In the genomic region with DNA sequence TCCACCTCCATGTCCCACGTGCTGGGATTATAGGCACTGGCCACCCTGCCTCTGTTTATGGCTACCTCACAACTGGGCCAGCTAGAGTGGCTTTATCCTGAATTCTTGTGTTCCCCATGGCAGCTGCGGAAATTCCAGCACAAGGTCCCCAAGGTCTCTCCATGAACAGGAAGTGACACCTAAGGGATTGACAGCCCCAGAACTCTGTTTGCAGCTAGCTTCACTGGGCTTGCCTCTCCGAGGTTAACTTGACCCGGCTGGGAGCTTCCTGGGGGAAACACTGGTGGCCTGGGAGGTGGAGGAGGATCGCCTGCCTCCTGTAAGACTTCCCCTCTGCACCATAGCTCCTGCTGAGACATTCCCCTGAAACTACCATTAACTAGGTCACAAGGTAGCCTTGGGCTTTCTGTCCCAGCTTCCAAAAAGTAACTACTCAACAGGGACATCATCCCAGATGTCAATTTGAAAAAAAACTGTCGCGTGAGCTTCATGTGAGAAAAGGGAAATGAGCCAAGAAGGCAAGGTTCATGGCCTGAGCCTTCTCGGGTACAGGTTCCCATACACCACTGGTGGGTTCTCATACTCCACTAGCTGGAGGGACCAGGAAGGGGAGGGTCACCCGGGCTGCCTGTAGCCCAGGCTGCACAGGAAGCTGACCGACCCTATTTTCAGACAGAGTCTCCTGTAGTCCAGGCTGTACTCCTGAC, we compare ENCODE assay signal across 8 mouse cellular contexts. TPM values are rescaled to one million over a fixed set of nuclear protein-coding genes. Genes with fewer than 3 reads are reported as not detected.
DNase-seq lines count a peak whose midpoint lies in the region; ATAC-seq and TF ChIP-seq lines count a peak whose summit lies in the region.

No protein-coding gene starts in this region.

- no peaks in the 10 kb centered on the region for H3K27me3 ChIP-seq in neural tube, embryonic 11.5 days (ENCODE audit: control insufficient read depth, insufficient read depth, low read length)
- no peaks in the 10 kb centered on the region for H3K27me3 ChIP-seq in heart, postnatal 0 days (ENCODE audit: control insufficient read depth, insufficient read depth, low read length)
- no peaks in the 10 kb centered on the region for H3K27me3 ChIP-seq in limb, embryonic 10.5 days (ENCODE audit: low read depth, poor library complexity, severe bottlenecking)

- H3K36me3 ChIP-seq in neural tube, embryonic 11.5 days (ENCODE audit: control insufficient read depth, insufficient read depth, low read length), result no peaks in the 10 kb centered on the region
- H3K36me3 ChIP-seq in heart, postnatal 0 days (replicated peaks; ENCODE audit: control insufficient read depth, insufficient read depth, low read length), result no peaks in the 10 kb centered on the region
- no peaks in the 10 kb centered on the region for H3K36me3 ChIP-seq in limb, embryonic 10.5 days

- no peak overlapping the region for H3K27ac ChIP-seq in neural tube, embryonic 11.5 days (ENCODE audit: low read depth, low read length)
- peak overlapping the region; percentile 90 for H3K27ac ChIP-seq in heart, postnatal 0 days (ENCODE audit: low read depth)
- H3K27ac ChIP-seq in limb, embryonic 10.5 days, result peak overlapping the region; percentile 86

- no peak for TF ChIP-seq CTCF in heart, postnatal 0 days (IDR thresholded peaks at IDR 0.05; ENCODE audit: low read depth)

- peaks cover 4% of the 10 kb centered on the region; the same call in 1 of the 2 replicates for H3K4me1 ChIP-seq in neural tube, embryonic 11.5 days (ENCODE audit: control insufficient read depth, insufficient read depth, low read length)
- no peaks in the 10 kb centered on the region for H3K4me1 ChIP-seq in heart, postnatal 0 days (ENCODE audit: control insufficient read depth, insufficient read depth)
- H3K4me1 ChIP-seq in limb, embryonic 10.5 days, result peaks cover 30% of the 10 kb centered on the region

- ATAC-seq in neural tube, embryonic 11.5 days (ENCODE audit: insufficient read depth, low FRiP score, low TSS enrichment), result no peak
- ATAC-seq in heart, postnatal 0 days (ENCODE audit: insufficient read depth, low read depth), result peak; percentile 43
- 0 out of 2 replicates have a peak, but pooled peaks have one; percentile 23 for ATAC-seq in monocyte, adult 5-6 weeks (replicated peaks; ENCODE audit: insufficient number of reproducible peaks, low FRiP score, low TSS enrichment, poor library complexity, severe bottlenecking)

- peak overlapping the region; percentile 43; the same call in 1 of the 2 replicates for H3K4me3 ChIP-seq in neural tube, embryonic 11.5 days (ENCODE audit: low read depth, low read length)
- H3K4me3 ChIP-seq in heart, postnatal 0 days (ENCODE audit: low read depth, low read length), result peak overlapping the region; percentile 66
- peak overlapping the region; percentile 62 for H3K4me3 ChIP-seq in limb, embryonic 10.5 days

- 39% methylated on average over 10 of the region's 10 CpGs for WGBS in neural tube, embryonic 11.5 days
- 25% methylated on average over 10 of the region's 10 CpGs for WGBS in heart, postnatal 0 days
- WGBS in limb, embryonic 10.5 days, result 44% methylated on average over 10 of the region's 10 CpGs

- peak overlapping the region; percentile 72 for H3K4me2 ChIP-seq in neural tube, embryonic 11.5 days (ENCODE audit: low read depth)
- H3K4me2 ChIP-seq in heart, postnatal 0 days (ENCODE audit: low read depth, low read length), result peak overlapping the region; percentile 75

- H3K9ac ChIP-seq in neural tube, embryonic 11.5 days (ENCODE audit: low read length), result peak overlapping the region; percentile 58; the same call in 1 of the 2 replicates
- H3K9ac ChIP-seq in heart, postnatal 0 days (replicated peaks; ENCODE audit: low read depth, low read length), result peak overlapping the region; percentile 59

- no peaks in the 10 kb centered on the region for H3K9me3 ChIP-seq in neural tube, embryonic 11.5 days (ENCODE audit: control insufficient read depth, low read length)
- no peaks in the 10 kb centered on the region for H3K9me3 ChIP-seq in heart, postnatal 0 days (replicated peaks; ENCODE audit: control insufficient read depth, low read length)
- no peaks in the 10 kb centered on the region for H3K9me3 ChIP-seq in limb, embryonic 10.5 days (replicated peaks)

- 0 out of 2 replicates have a peak, but pooled peaks have one; percentile 22 for TF ChIP-seq EP300 in heart, postnatal 0 days (IDR thresholded peaks at IDR 0.05; ENCODE audit: low read depth)

- DNase-seq in neural tube, embryonic 11.5 days (ENCODE audit: low spot score), result no peak
- DNase-seq in neural tube, embryonic 10.5 days (ENCODE audit: extremely low spot score, low spot score), result no peak
- peak; percentile 45 for DNase-seq in heart, postnatal 0 days (ENCODE audit: low spot score)
- peak; percentile 43 for DNase-seq in limb, embryonic 10.5 days (ENCODE audit: low spot score)
- no peak for DNase-seq in embryo, embryonic 11 days
- DNase-seq in gastrocnemius, postnatal 4 days (ENCODE audit: low spot score in 2 of 2), result no peak
- DNase-seq in layer of hippocampus, postnatal 25 days (ENCODE audit: extremely low spot score in 1 of 2, low spot score in 1 of 2), result no peak

RNA-seq across cellular contexts. Expression of a gene that starts 8.5 kb away (rescaled TPM):
- polyA plus RNA-seq in neural tube, embryonic 11.5 days (2014; fragmentation: Nextera tagmentation; extraction: Ambion mirVana), result 309 and 324 TPM in 2 replicates
- total RNA-seq in heart, postnatal 0 days (2014; rRNA removed; ENCODE audit: low replicate concordance), result 53.1 and 64.6 TPM in 2 replicates
- polyA plus RNA-seq in heart, postnatal 0 days (2015; fragmentation: Nextera tagmentation; extraction: Ambion mirVana), result 92.1 and 99.5 TPM in 2 replicates
- polyA plus RNA-seq in limb, embryonic 10.5 days (2016; fragmentation: Nextera tagmentation; extraction: Ambion mirVana), result 431 and 443 TPM in 2 replicates
- 50.7 to 69.7 TPM (median 58.7 TPM) in 3 replicates for total RNA-seq in monocyte, adult 5-6 weeks (2017)
- 10 to 100 TPM; 42.6 to 45.0 TPM for total RNA-seq in gastrocnemius, postnatal 4 days (2021)
- total RNA-seq in layer of hippocampus, postnatal 25 days (2021), result 10 to 100 TPM; 57.0 to 57.5 TPM

RNA-seq across cellular contexts. Expression of a gene that starts 12.7 kb away (rescaled TPM):
- not detected in 2 replicates for polyA plus RNA-seq in neural tube, embryonic 11.5 days (2014; fragmentation: Nextera tagmentation; extraction: Ambion mirVana)
- not detected in 2 replicates for total RNA-seq in heart, postnatal 0 days (2014; rRNA removed; ENCODE audit: low replicate concordance)
- not detected in 2 replicates for polyA plus RNA-seq in heart, postnatal 0 days (2015; fragmentation: Nextera tagmentation; extraction: Ambion mirVana)
- 0.06 and 0.08 TPM in 2 replicates for polyA plus RNA-seq in limb, embryonic 10.5 days (2016; fragmentation: Nextera tagmentation; extraction: Ambion mirVana)
- total RNA-seq in monocyte, adult 5-6 weeks (2017), result not detected in 3 replicates
- not detected for total RNA-seq in gastrocnemius, postnatal 4 days (2021)
- total RNA-seq in layer of hippocampus, postnatal 25 days (2021), result 1 to 10 TPM; 5.1 to 6.7 TPM

RNA-seq across cellular contexts. Expression of a gene that starts 20.4 kb away (rescaled TPM):
- polyA plus RNA-seq in neural tube, embryonic 11.5 days (2014; fragmentation: Nextera tagmentation; extraction: Ambion mirVana), result 7.6 and 8.1 TPM in 2 replicates
- total RNA-seq in heart, postnatal 0 days (2014; rRNA removed; ENCODE audit: low replicate concordance), result 11.3 and 14.0 TPM in 2 replicates
- 0.86 and 0.87 TPM in 2 replicates for polyA plus RNA-seq in heart, postnatal 0 days (2015; fragmentation: Nextera tagmentation; extraction: Ambion mirVana)
- 5.9 and 7.1 TPM in 2 replicates for polyA plus RNA-seq in limb, embryonic 10.5 days (2016; fragmentation: Nextera tagmentation; extraction: Ambion mirVana)
- 18.2 to 30.1 TPM (median 20.4 TPM) in 3 replicates for total RNA-seq in monocyte, adult 5-6 weeks (2017)
- 10 to 100 TPM; 15.8 to 17.6 TPM for total RNA-seq in gastrocnemius, postnatal 4 days (2021)
- total RNA-seq in layer of hippocampus, postnatal 25 days (2021), result 100 to 1,000 TPM in 1 of 2 experiments, 10 to 100 TPM in 1; 99.8 to 101 TPM

RNA-seq across cellular contexts. Expression of a gene that starts 42.2 kb away (rescaled TPM):
- 1.4 TPM in 2 replicates for polyA plus RNA-seq in neural tube, embryonic 11.5 days (2014; fragmentation: Nextera tagmentation; extraction: Ambion mirVana)
- total RNA-seq in heart, postnatal 0 days (2014; rRNA removed; ENCODE audit: low replicate concordance), result 0.97 and 10.7 TPM in 2 replicates
- 1.9 and 2.8 TPM in 2 replicates for polyA plus RNA-seq in heart, postnatal 0 days (2015; fragmentation: Nextera tagmentation; extraction: Ambion mirVana)
- 4.0 and 4.5 TPM in 2 replicates for polyA plus RNA-seq in limb, embryonic 10.5 days (2016; fragmentation: Nextera tagmentation; extraction: Ambion mirVana)
- 191 to 217 TPM (median 196 TPM) in 3 replicates for total RNA-seq in monocyte, adult 5-6 weeks (2017)
- total RNA-seq in gastrocnemius, postnatal 4 days (2021), result 1 to 10 TPM; 4.5 to 6.3 TPM
- total RNA-seq in layer of hippocampus, postnatal 25 days (2021), result 1 to 10 TPM; 2.5 to 2.6 TPM

Comparison
In these comparisons a context has a peak if more than half of its experiments do, and no peak if none do; other contexts are left out.
1. DNase-seq: peak in heart, postnatal 0 days (single experiment) and limb, embryonic 10.5 days (single experiment); none in neural tube, embryonic 11.5 days (single experiment), neural tube, embryonic 10.5 days (single experiment), embryo, embryonic 11 days (single experiment), gastrocnemius, postnatal 4 days (0 of 2) and layer of hippocampus, postnatal 25 days (0 of 2).
2. Peak in every context shown above with its lines, with median percentiles within 50 percentile points of each other: H3K4me3 ChIP-seq.